Mouse (Mus musculus): ENCODE results near the gene Irs2. TPM values are rescaled to one million over a fixed set of nuclear protein-coding genes. Genes with fewer than 3 reads are reported as not detected.

Gene Irs2
- polyA plus RNA-seq, 1 experiment from 2014 or later = 7.2 TPM

DNA sequence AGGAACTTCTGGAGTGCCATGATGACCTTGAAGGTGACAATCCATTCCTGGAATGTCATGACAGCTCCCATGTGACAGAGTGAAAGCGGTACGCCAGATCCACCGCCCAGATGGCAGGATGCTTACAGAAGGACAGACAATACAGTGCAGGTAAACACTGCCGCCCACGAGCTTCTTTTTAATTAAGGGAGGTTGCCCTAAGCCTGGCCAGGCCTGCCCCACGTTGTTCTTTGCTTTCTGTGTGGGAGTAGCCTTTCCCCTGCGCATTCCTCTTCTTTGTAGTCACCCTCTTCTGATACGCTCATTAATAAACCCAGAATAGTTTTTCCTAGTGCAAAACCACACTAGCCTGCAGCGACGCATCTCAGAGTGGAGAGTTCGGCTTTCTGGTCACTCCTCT is 36.4 kb upstream of the Irs2 start:
- DNase-seq (ENCODE audit: low spot score) = no peak
- 64% methylated on average over 11 of the region's 11 CpGs for WGBS
- no peak overlapping the region for H3K4me3 ChIP-seq (ENCODE audit: low read depth, low read length)
- no peaks in the 10 kb centered on the region for H3K4me1 ChIP-seq (ENCODE audit: insufficient read depth, low read depth, low read length)
- no peak for ATAC-seq
- no peaks in the 10 kb centered on the region for H3K36me3 ChIP-seq (ENCODE audit: insufficient read depth, low read length)
- no peaks in the 10 kb centered on the region for H3K27me3 ChIP-seq (replicated peaks; ENCODE audit: insufficient read depth, low read length)
- H3K27ac ChIP-seq (ENCODE audit: low read length) = no peak overlapping the region
- no peak overlapping the region for H3K9ac ChIP-seq (replicated peaks; ENCODE audit: low read depth)
- TF ChIP-seq EP300 (IDR thresholded peaks at IDR 0.05) = no peak
- no peak for TF ChIP-seq CTCF (IDR thresholded peaks at IDR 0.05)
- H3K4me2 ChIP-seq (replicated peaks; ENCODE audit: low read depth, low read length) = no peak overlapping the region
- H3K9me3 ChIP-seq (ENCODE audit: low read length) = no peaks in the 10 kb centered on the region

DNA sequence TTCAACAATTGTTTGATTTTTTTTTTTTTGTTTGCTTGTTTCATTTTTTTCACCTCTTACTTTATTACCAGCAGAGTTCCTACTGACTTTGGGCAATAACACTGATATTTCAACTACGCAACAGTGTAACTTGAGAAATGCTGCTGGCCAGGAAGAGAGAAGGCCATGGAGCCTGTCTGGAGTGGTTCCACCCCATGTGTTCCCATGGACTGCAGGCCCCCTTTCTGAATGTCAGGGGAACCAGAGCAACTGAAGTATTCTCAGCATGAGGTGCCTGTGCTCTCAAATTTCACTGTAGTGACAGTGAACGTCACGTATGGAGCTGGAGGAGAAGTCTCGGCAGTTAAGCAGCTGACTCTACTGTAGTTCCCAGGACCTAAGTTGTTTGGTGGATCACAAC is 35.3 kb upstream of the Irs2 start:
- WGBS = 71% methylated on average over 4 of the region's 4 CpGs
- no peaks in the 10 kb centered on the region for H3K36me3 ChIP-seq (ENCODE audit: insufficient read depth, low read length)
- ATAC-seq (no peak), DNase-seq (ENCODE audit: low spot score) (no peak)
- no peaks in the 10 kb centered on the region for H3K9me3 ChIP-seq (ENCODE audit: low read length)
- H3K4me2 ChIP-seq (replicated peaks; ENCODE audit: low read depth, low read length) = no peak overlapping the region
- no peak overlapping the region for H3K4me3 ChIP-seq (ENCODE audit: low read depth, low read length)
- TF ChIP-seq EP300 (IDR thresholded peaks at IDR 0.05) = no peak
- H3K9ac ChIP-seq (replicated peaks; ENCODE audit: low read depth) = no peak overlapping the region
- no peaks in the 10 kb centered on the region for H3K27me3 ChIP-seq (replicated peaks; ENCODE audit: insufficient read depth, low read length)
- no peak overlapping the region for H3K27ac ChIP-seq (ENCODE audit: low read length)
- H3K4me1 ChIP-seq (ENCODE audit: insufficient read depth, low read depth, low read length) = no peaks in the 10 kb centered on the region

DNA sequence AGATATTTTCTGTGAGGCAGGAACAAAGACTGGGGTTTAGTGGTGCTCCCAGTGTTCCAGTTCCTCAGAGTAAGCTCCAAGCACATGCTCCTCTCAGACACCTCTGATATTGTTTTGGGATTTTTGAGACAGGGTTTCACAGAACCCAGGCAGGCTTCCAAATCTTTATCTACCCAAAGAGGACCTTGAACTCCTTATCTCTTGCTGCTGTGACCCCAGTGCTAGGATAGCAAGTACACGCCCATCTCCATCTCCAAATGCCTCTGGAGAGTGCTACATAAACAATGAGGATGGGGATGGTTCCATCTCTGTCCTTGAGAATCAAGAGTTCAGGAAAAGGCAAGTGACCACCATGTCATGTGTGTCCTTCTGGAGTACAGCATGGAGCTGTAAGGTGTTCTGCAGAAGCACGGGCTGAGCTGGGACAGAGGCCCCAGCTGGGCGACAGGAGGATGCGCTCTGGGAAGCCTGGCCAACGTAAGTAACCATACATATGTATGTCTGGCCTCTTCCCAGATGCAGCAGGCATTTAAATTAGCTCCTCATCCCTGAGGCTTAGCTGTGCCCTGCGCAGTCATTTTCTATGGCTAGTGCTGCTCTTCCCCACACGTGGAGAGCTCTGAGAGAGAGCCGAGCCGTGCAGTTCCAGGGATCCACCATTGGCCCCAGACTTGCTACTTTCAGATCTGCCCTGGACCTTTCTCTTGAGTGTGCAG is 34.8 kb upstream of the Irs2 start:
- TF ChIP-seq CTCF (IDR thresholded peaks at IDR 0.05) (no peak), EP300 (IDR thresholded peaks at IDR 0.05) (no peak)
- WGBS = 75% methylated on average over 9 of the region's 9 CpGs
- ATAC-seq (no peak), DNase-seq (ENCODE audit: low spot score) (no peak)
- no peaks in the 10 kb centered on the region for H3K27me3 ChIP-seq (replicated peaks; ENCODE audit: insufficient read depth, low read length)
- H3K27ac ChIP-seq (ENCODE audit: low read length) = no peak overlapping the region
- no peaks in the 10 kb centered on the region for H3K36me3 ChIP-seq (ENCODE audit: insufficient read depth, low read length)
- no peaks in the 10 kb centered on the region for H3K4me1 ChIP-seq (ENCODE audit: insufficient read depth, low read depth, low read length)
- H3K4me2 ChIP-seq (replicated peaks; ENCODE audit: low read depth, low read length) = no peak overlapping the region
- no peak overlapping the region for H3K4me3 ChIP-seq (ENCODE audit: low read depth, low read length)
- H3K9me3 ChIP-seq (ENCODE audit: low read length) = no peaks in the 10 kb centered on the region
- no peak overlapping the region for H3K9ac ChIP-seq (replicated peaks; ENCODE audit: low read depth)

DNA sequence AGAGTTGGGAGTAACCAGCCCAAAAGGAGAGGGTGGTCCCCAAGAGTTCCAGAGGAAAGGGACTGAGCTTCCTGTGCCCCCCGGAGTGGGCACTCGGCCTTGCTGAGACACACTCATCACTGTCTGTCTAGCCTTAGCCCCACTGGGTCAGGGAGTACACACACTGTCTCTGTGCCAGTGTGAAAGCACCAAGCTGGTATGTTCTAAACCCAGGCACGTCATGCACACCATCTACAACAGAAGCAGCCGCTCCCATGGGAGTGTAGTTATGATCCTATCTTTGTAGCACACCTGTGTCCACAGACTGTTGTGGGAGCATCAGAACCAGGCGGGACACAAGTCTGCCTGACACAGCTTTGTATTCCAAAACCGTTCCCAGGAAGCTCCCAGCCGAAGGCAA is 31.8 kb upstream of the Irs2 start:
- DNase-seq (ENCODE audit: low spot score) (no peak), ATAC-seq (no peak)
- no peak overlapping the region for H3K9ac ChIP-seq (replicated peaks; ENCODE audit: low read depth)
- TF ChIP-seq CTCF (IDR thresholded peaks at IDR 0.05) (no peak), EP300 (IDR thresholded peaks at IDR 0.05) (no peak)
- WGBS = 79% methylated on average over 7 of the region's 7 CpGs
- no peaks in the 10 kb centered on the region; the same call in 1 of the 2 replicates for H3K4me1 ChIP-seq (ENCODE audit: insufficient read depth, low read depth, low read length)
- H3K9me3 ChIP-seq (ENCODE audit: low read length) = no peaks in the 10 kb centered on the region
- no peak overlapping the region for H3K27ac ChIP-seq (ENCODE audit: low read length)
- no peak overlapping the region for H3K4me3 ChIP-seq (ENCODE audit: low read depth, low read length)
- no peak overlapping the region for H3K4me2 ChIP-seq (replicated peaks; ENCODE audit: low read depth, low read length)
- H3K36me3 ChIP-seq (ENCODE audit: insufficient read depth, low read length) = no peaks in the 10 kb centered on the region
- H3K27me3 ChIP-seq (replicated peaks; ENCODE audit: insufficient read depth, low read length) = no peaks in the 10 kb centered on the region

DNA sequence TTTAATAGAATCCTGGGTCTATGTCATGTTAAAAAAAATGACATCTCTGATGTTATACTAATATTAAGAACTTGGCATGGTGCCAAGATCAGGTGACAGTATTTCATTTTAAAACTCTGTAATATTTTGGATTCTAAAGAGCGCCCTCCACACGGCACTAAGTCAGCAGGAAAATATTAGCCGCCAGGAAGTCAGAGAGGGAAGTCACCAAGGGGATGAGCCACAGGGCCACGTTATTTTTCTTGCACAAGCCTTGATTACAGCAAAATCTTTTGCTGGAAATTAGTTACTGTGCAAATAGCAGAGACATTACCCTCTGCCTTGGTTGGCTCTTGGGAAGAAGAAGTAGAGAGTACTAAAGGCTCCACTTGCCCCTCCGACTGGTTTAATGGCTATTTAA is 30.5 kb upstream of the Irs2 start:
- Histone ChIP-seq H3K9ac (replicated peaks; ENCODE audit: low read depth) (no peak overlapping the region), H3K9me3 (ENCODE audit: low read length) (no peaks in the 10 kb centered on the region), H3K27ac (ENCODE audit: low read length) (no peak overlapping the region), H3K4me1 (ENCODE audit: insufficient read depth, low read depth, low read length) (no peaks in the 10 kb centered on the region; the same call in 1 of the 2 replicates), H3K27me3 (replicated peaks; ENCODE audit: insufficient read depth, low read length) (no peaks in the 10 kb centered on the region), H3K36me3 (ENCODE audit: insufficient read depth, low read length) (no peaks in the 10 kb centered on the region), H3K4me3 (ENCODE audit: low read depth, low read length) (no peak overlapping the region), H3K4me2 (replicated peaks; ENCODE audit: low read depth, low read length) (no peak overlapping the region)
- no peak for ATAC-seq
- WGBS = 60% methylated on average over 5 of the region's 5 CpGs
- TF ChIP-seq EP300 (IDR thresholded peaks at IDR 0.05) = no peak
- TF ChIP-seq CTCF (IDR thresholded peaks at IDR 0.05) = no peak
- DNase-seq (ENCODE audit: low spot score) = no peak

DNA sequence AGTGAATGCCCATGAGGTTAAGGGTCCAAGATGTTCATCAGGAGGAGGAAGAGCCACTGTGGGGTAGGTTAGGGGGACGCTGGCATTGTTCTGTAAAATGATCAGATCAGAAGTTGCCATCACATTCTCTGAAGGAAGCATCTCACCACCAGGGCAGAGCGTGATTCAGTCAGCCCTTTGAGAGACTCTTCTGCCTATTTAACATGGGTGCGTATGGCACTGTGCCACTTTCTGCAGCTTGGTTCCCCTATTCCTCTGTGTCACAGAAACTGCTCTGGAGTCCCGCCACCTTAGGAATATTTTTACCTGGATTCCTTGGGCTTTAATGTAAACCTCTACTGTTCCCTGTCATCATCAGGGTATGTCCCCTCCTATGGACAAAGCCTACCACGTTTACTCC is 30.1 kb upstream of the Irs2 start:
- H3K9ac ChIP-seq (replicated peaks; ENCODE audit: low read depth) = no peak overlapping the region
- no peaks in the 10 kb centered on the region; the same call in 1 of the 2 replicates for H3K4me1 ChIP-seq (ENCODE audit: insufficient read depth, low read depth, low read length)
- 79% methylated on average over 5 of the region's 5 CpGs for WGBS
- H3K27ac ChIP-seq (ENCODE audit: low read length) = no peak overlapping the region
- no peak overlapping the region for H3K4me2 ChIP-seq (replicated peaks; ENCODE audit: low read depth, low read length)
- no peaks in the 10 kb centered on the region for H3K36me3 ChIP-seq (ENCODE audit: insufficient read depth, low read length)
- no peaks in the 10 kb centered on the region for H3K9me3 ChIP-seq (ENCODE audit: low read length)
- TF ChIP-seq CTCF (IDR thresholded peaks at IDR 0.05) (no peak), EP300 (IDR thresholded peaks at IDR 0.05) (no peak)
- DNase-seq (ENCODE audit: low spot score) (no peak), ATAC-seq (no peak)
- no peak overlapping the region for H3K4me3 ChIP-seq (ENCODE audit: low read depth, low read length)
- no peaks in the 10 kb centered on the region for H3K27me3 ChIP-seq (replicated peaks; ENCODE audit: insufficient read depth, low read length)

DNA sequence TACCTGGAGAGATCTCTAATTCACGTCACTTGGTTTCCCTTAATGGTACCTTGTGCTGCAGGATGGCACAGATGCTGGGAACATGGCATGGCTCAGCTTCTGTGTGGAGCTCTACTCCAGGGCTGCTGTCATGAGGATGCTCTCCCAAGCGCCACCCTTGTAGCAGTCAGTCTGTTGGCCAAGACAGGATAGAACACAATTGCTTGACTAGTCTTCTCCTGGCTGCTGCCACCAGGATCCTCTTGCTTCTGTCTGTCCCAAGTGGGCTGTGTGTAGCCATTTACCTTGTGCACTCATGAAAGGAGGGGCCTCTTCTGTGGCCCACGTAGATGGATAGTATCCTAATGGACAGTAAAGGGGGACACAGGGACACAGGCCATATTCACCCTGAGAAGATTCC is 28.5 kb upstream of the Irs2 start:
- 94% methylated on average over 3 of the region's 3 CpGs for WGBS
- Histone ChIP-seq H3K9ac (replicated peaks; ENCODE audit: low read depth) (no peak overlapping the region), H3K27ac (ENCODE audit: low read length) (no peak overlapping the region), H3K4me1 (ENCODE audit: insufficient read depth, low read depth, low read length) (no peaks in the 10 kb centered on the region; the same call in 1 of the 2 replicates), H3K4me2 (replicated peaks; ENCODE audit: low read depth, low read length) (no peak overlapping the region), H3K27me3 (replicated peaks; ENCODE audit: insufficient read depth, low read length) (no peaks in the 10 kb centered on the region), H3K9me3 (ENCODE audit: low read length) (no peaks in the 10 kb centered on the region), H3K36me3 (ENCODE audit: insufficient read depth, low read length) (no peaks in the 10 kb centered on the region), H3K4me3 (ENCODE audit: low read depth, low read length) (no peak overlapping the region)
- DNase-seq (ENCODE audit: low spot score) = no peak
- TF ChIP-seq EP300 (IDR thresholded peaks at IDR 0.05) (no peak), CTCF (IDR thresholded peaks at IDR 0.05) (no peak)
- ATAC-seq = no peak

Data from lung, postnatal 0 days (tissue).